Mouse (Mus musculus): ENCODE measurements at regions not wholly inside any gene's neighbourhood (a gene's known extent, or its start where the extent isn't known, plus 50 kb on each side); places are given as distances from the start of the nearest gene placed in this dataset.

DNA sequence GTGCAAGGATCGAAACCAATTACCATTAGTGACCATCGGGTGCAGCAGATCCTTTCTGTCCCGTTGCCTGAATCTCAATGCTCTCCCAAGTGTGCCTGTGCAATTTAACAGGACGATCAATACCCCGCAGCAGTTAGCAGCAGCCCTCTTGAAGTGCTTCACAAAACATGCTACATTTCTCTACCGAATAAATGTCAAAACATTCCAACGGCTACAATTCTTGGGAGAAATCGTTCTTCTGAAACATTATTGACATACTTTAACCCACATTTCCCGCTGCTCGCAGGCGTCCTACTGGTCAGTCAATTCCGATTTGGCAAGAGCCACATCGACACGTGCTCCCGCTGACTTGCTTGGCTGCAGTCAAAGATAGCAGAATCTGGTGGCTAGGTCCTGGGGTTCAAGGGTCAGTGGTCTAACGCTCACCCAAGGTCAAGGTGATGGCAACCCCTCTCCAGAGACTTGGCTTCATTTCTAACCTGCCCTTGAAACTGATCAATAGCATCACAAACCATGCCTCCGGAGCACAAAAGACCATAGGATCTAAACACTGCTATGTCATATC, 753.8 kb downstream of the Tmem182 start:
- TF ChIP-seq CTCF (IDR thresholded peaks at IDR 0.05; ENCODE audit: low read depth, low read length), result no peak
- TF ChIP-seq POLR2A (IDR thresholded peaks at IDR 0.05; ENCODE audit: extremely low read depth, insufficient read depth, low read length), result no peak
